Mouse (Mus musculus) Patski (cell line): ENCODE measurements at regions not wholly inside any gene's neighbourhood (a gene's known extent, or its start where the extent isn't known, plus 50 kb on each side); places are given as distances from the start of the nearest gene placed in this dataset.
A peak's percentile ranks its signal among the peaks of the same experiment; 100 is the strongest.

Experiments used
- ATAC-seq: fragments of 100-300 bp; one replicate; pipeline ENCODE4 v1.8.0; 2021
- CTCF ChIA-PET: fragments of 350-600 bp; sonication (Branson Sonifier 250); formaldehyde crosslinking; loops from one replicate; lab custom pipeline; 2022; ENCODE audit warnings: inconsistent platforms; lab: Charles Lee
- POLR2A ChIA-PET: fragments of 350-600 bp; sonication (Branson Sonifier 250); formaldehyde crosslinking; loops from one replicate; lab custom pipeline; 2022; ENCODE audit warnings: antibody characterized with exemption, inconsistent platforms; lab: Charles Lee
- DNase-seq: peaks from one replicate; pipeline ENCODE4 v3.0.0-alpha.2; 2011; ENCODE audit warnings: low read depth, low spot score
- H3K27me3 ChIP-seq: fragments of 371-371 bp; one replicate; pipeline ENCODE4 v1.5.1; 2021
- CTCF ChIP-seq: fragments of 100-300 bp; IDR thresholded peaks from one replicate; pipeline ENCODE4 v1.5.1; 2021
- in situ Hi-C: fragments of 300-500 bp; cut with MboI; formaldehyde crosslinking; loops from 3 replicates; pipeline ENCODE4 v1.11.1; 2018; ENCODE audit warnings: low pct_unique_long_range_greater_than_20kb, mixed read lengths

DNA sequence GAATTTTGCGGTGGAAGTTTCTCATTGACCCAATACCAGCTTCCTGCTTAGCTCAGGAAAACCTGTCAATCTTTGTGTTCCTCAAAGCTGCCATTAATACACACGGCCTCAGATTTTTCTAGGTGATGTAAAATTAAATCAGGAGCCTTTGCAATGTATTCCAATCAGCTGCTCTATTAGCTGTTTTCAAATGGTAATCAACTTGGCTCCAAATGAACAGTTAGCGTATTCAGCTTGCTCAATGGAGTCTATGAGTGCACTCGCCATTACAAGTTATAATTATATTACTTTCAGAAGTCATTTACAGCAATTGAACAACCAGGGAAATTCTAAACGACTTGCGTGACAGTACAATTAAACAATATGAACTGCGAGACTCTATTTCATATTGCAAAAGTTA lies 97.6 kb upstream of the E2f7 start:
- ChIA-PET CTCF (no interaction called here), POLR2A (no interaction called here)
- TF ChIP-seq CTCF, result no peak

DNA sequence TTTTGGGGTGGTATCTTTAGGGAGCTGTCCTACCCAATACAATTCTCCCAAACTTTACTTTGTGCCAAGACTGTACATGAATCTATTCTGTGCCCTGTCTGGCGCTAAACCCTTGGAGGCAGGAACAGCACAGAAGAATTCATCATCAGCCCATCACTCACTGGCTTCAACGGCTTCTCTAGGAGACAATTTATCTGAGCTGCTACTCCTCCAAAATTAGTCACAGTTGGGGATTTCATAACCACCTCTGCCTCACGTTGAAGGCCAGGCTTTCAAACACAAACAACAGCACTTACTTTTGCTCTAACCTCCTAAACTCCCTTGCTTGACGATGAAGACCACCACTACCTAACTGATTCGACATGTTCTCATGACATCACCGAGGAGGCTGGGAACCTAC lies 95.1 kb upstream of the E2f7 start:
- peaks cover 11% of the 10 kb centered on the region for H3K27me3 ChIP-seq
- no peak for DNase-seq
- ATAC-seq, result no peak
- ChIA-PET CTCF (interaction anchor here (2.1 kb wide), 1 partner anchor 194 kb away, joined by 5 read pairs; the partner anchor contains the start of gene Nav3), POLR2A (no interaction called here)
- in situ Hi-C loops, result loop anchor here (10.0 kb wide), 1 partner anchor 195 kb away; the partner anchor contains the start of gene Nav3
- TF ChIP-seq CTCF, result no peak

More for the DNA sequence above, 97.6 kb upstream of the E2f7 start:
- no peak for ATAC-seq
- DNase-seq, result no peak
- in situ Hi-C loops, result no loop called here
- no peaks in the 10 kb centered on the region for H3K27me3 ChIP-seq

DNA sequence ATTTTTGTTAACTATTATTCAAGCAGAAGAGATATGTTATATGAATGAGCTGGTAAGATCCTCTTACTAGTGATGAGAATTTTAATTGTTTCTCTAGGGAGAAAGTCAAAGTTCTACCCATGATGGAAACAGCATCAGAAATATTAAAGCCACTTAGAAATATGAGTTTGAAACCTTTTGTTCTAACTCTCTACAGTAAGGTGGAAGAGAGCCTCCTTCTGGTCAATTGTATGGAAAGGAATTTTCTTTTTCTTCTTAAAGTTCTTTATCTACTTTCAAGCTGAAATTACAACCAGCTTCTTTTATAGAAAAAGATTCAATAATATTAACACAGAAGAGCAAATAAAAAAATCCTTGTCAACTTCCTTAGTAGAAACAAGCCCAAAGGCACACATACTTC lies 94.4 kb upstream of the E2f7 start:
- ChIA-PET CTCF (interaction anchor here (2.1 kb wide), 1 partner anchor 195 kb away, joined by 5 read pairs; the partner anchor contains the start of gene Nav3), POLR2A (no interaction called here)
- in situ Hi-C loops, result loop anchor here (10.0 kb wide), 1 partner anchor 196 kb away; the partner anchor contains the start of gene Nav3
- DNase-seq, result no peak
- peaks cover 11% of the 10 kb centered on the region for H3K27me3 ChIP-seq
- peak; percentile 25 for TF ChIP-seq CTCF
- no peak for ATAC-seq

DNA sequence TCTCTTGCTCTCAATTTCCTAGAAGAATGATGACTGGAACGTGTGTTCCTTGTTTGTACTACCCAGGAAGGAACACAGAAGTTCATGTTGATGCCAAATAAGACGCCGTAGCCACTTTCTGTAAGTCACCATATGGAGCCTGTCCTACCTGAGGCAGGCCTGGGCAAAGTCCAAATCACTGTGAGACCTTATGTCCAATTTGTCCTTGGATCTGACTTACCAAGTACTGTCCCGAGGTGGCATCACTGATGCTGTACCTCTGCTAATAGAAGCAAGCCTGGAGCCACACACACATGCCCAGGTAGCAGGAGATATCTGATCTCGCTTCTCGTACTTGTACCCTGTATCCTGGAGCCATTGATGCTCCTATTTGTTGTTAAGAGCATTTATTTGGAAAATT lies 91.2 kb upstream of the E2f7 start:
- ATAC-seq (no peak), DNase-seq (no peak)
- CTCF ChIA-PET, result no interaction called here
- in situ Hi-C loops, result loop anchor here (10.0 kb wide), 1 partner anchor 199 kb away; the partner anchor contains the start of gene Nav3
- no peak for TF ChIP-seq CTCF
- peaks cover 11% of the 10 kb centered on the region for H3K27me3 ChIP-seq
- POLR2A ChIA-PET, result no interaction called here

DNA sequence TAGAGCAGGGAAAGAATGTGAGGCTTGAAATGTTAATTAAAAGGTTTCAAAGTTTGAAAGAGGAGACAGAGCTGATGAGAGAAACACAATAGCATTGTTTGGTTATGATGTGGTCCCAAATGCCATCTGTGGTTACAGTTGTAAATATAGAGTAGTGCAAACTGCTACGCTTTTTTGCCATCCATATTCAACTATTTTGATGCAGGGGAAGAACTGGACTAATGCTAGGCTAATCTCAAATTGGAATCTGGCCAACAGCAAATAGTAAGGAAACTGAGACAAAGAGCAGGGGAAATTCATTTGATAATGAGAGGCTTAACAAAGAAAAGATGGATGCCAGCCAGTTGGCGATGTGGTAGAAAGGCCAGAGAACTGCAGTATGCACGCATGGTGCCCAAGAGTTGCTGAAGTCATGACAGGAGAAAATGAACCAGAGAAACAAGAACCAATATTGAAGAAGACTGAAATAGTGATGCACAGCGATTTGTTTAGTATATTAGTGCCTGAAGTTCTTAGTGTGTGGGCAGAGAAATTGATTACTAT lies 87.0 kb upstream of the E2f7 start:
- in situ Hi-C loops, result loop anchor here (10.0 kb wide), 1 partner anchor 203 kb away; the partner anchor contains the start of gene Nav3
- no peak for TF ChIP-seq CTCF
- CTCF ChIA-PET, result interaction anchor here (0.9 kb wide), 1 partner anchor 72 kb away, joined by 3 read pairs; no protein-coding TSS in a partner anchor
- POLR2A ChIA-PET, result no interaction called here
- H3K27me3 ChIP-seq, result peaks cover 11% of the 10 kb centered on the region
- no peak for DNase-seq
- ATAC-seq, result no peak

DNA sequence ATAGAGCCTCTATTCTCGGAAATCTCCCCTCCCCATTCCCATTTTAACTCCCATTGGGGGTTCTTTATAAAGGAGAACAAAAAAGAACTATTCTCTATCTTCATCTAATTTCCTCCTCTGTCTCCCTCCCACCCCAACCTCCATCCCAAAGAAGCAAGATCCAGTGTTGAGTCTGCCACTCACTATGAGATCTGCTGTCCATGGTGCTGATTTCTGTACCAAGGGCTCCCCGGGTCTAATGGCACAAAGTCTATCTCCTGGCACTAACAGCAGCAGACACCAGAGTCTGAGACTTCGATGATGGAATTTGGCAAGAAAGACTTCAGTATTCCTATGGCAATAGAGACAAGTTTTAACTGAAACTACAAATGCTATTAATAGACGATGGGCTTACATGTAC lies 68.7 kb upstream of the E2f7 start:
- DNase-seq (peak; percentile 17), ATAC-seq (peak; percentile 69)
- H3K27me3 ChIP-seq, result no peaks in the 10 kb centered on the region
- in situ Hi-C loops, result no loop called here
- CTCF ChIA-PET, result no interaction called here
- TF ChIP-seq CTCF, result no peak
- POLR2A ChIA-PET, result no interaction called here
